Mouse (Mus musculus): ENCODE measurements around the gene S100a7a. TPM values are rescaled to one million over a fixed set of nuclear protein-coding genes. Genes with fewer than 3 reads are reported as not detected.

S100a7a gene
- total and polyA plus RNA-seq, 2 experiments from 2014 or later, result not detected

DNA sequence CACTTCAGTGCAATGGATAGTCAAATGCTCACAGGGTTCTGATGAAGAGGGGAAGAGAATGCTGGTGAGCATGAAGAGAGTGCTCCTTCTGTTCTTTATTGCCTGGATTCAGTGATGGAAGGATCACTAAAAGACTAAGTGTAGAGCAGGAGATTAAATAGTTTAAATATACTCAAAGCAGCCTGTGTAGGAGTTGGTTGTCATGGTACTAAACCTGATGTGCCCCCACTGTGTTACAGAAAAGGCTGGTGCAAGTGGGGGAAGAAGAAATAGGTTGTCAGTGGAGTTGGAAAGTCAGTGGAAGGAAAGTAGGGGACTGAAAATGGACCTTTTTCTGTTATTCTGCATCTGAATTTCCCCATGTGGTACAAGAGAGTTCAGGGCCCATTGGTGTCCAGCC, 4.8 kb upstream of the S100a7a start:
- Histone ChIP-seq H3K9ac (replicated peaks; ENCODE audit: low read length, poor library complexity, severe bottlenecking) (no peak overlapping the region), H3K27me3 (ENCODE audit: insufficient read depth, low read length) (no peaks in the 10 kb centered on the region), H3K36me3 (ENCODE audit: insufficient read depth, low read length) (no peaks in the 10 kb centered on the region), H3K27ac (ENCODE audit: low read depth, low read length) (no peak overlapping the region), H3K4me2 (ENCODE audit: low read depth, low read length, poor library complexity, severe bottlenecking) (no peak overlapping the region), H3K9me3 (ENCODE audit: low read length) (no peaks in the 10 kb centered on the region), H3K4me3 (ENCODE audit: low read depth, low read length) (no peak overlapping the region), H3K4me1 (ENCODE audit: insufficient read depth, low read length) (no peaks in the 10 kb centered on the region)
- DNase-seq (ENCODE audit: low spot score), result no peak
- no peak for ATAC-seq (ENCODE audit: low FRiP score)
- TF ChIP-seq CTCF (IDR thresholded peaks at IDR 0.05), result no peak

DNA sequence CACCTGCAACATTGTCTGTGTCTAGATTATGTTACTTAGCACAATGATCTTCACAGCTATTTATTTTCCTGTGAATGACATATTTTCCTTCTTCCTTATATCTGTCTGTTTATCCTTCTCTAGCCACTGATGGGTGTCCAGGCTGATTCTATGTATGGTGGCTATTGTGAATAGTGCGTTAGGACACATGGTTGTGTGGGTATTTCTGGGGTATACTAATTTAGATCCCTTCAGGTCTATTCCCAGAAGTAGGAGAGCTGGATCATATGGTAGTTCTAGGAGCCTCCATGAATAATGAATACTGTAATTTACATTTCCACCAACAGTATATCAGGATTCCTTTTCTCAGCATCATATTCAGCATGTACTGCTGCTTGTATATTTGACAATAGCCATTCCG, 4.0 kb upstream of the S100a7a start:
- no peaks in the 10 kb centered on the region for H3K4me1 ChIP-seq (ENCODE audit: insufficient read depth, low read length)
- 88% methylated on average over 2 of the region's 2 CpGs for WGBS
- H3K27ac ChIP-seq (ENCODE audit: low read depth, low read length), result no peak overlapping the region
- H3K36me3 ChIP-seq (ENCODE audit: insufficient read depth, low read length), result no peaks in the 10 kb centered on the region
- DNase-seq (ENCODE audit: low spot score), result no peak
- H3K9me3 ChIP-seq (ENCODE audit: low read length), result no peaks in the 10 kb centered on the region
- no peak overlapping the region for H3K4me3 ChIP-seq (ENCODE audit: low read depth, low read length)
- H3K27me3 ChIP-seq (ENCODE audit: insufficient read depth, low read length), result no peaks in the 10 kb centered on the region
- ATAC-seq (ENCODE audit: low FRiP score), result no peak
- H3K9ac ChIP-seq (replicated peaks; ENCODE audit: low read length, poor library complexity, severe bottlenecking), result no peak overlapping the region
- no peak for TF ChIP-seq CTCF (IDR thresholded peaks at IDR 0.05)
- no peak overlapping the region for H3K4me2 ChIP-seq (ENCODE audit: low read depth, low read length, poor library complexity, severe bottlenecking)

DNA sequence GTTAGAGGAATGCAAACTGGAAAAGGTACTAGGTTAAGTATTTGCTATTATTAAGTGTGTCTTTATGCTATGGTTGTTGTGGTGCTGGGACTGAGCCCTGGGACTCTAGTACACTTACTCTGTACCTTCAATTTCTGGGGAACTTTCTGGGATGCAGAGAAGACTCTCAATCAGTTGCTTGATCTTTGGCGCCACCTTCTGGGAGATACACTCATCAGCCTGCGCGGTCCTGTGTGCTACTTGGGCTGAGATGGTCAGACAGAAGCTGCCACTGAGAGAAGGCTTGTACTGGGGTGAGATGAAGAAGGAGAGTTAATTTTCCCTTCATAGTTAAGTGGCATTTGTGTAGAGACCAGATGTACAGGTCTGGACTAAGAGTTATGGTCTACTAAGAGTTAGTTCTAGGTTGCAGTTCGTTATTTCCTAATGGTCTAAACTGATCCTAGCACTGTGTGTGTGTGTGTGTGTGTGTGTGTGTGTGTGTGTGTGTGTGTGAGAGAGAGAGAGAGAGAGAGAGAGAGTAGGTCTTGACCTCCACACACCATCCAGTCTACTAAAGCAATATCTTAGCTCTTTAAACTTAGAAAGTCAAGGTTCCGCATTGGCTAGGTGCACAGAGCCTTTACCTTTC, 824 bp upstream of the S100a7a start:
- DNase-seq (ENCODE audit: low spot score) (peak; percentile 90), ATAC-seq (ENCODE audit: low FRiP score) (peak; percentile 74)
- H3K36me3 ChIP-seq (ENCODE audit: insufficient read depth, low read length), result no peaks in the 10 kb centered on the region
- H3K4me1 ChIP-seq (ENCODE audit: insufficient read depth, low read length), result no peaks in the 10 kb centered on the region
- no peak overlapping the region for H3K27ac ChIP-seq (ENCODE audit: low read depth, low read length)
- H3K4me3 ChIP-seq (ENCODE audit: low read depth, low read length), result no peak overlapping the region
- H3K9me3 ChIP-seq (ENCODE audit: low read length), result no peaks in the 10 kb centered on the region
- 38% methylated on average over 5 of the region's 5 CpGs for WGBS
- H3K9ac ChIP-seq (replicated peaks; ENCODE audit: low read length, poor library complexity, severe bottlenecking), result no peak overlapping the region
- no peak overlapping the region for H3K4me2 ChIP-seq (ENCODE audit: low read depth, low read length, poor library complexity, severe bottlenecking)
- H3K27me3 ChIP-seq (ENCODE audit: insufficient read depth, low read length), result no peaks in the 10 kb centered on the region
- TF ChIP-seq CTCF (IDR thresholded peaks at IDR 0.05), result peak; percentile 89

GRCm38 (mm10) chr3:90657405-90657804, 3.6 kb downstream of the S100a7a start:
- no peak overlapping the region for H3K4me3 ChIP-seq (ENCODE audit: low read depth, low read length)

GRCm38 (mm10) chr3:90659364-90660044, 5.7 kb downstream of the S100a7a start:
- Histone ChIP-seq H3K4me1 (ENCODE audit: insufficient read depth, low read length) (no peaks in the 10 kb centered on the region), H3K27ac (ENCODE audit: low read depth, low read length) (no peak overlapping the region), H3K4me2 (ENCODE audit: low read depth, low read length, poor library complexity, severe bottlenecking) (no peak overlapping the region), H3K9ac (replicated peaks; ENCODE audit: low read length, poor library complexity, severe bottlenecking) (no peak overlapping the region), H3K27me3 (ENCODE audit: insufficient read depth, low read length) (no peaks in the 10 kb centered on the region), H3K9me3 (ENCODE audit: low read length) (no peaks in the 10 kb centered on the region), H3K4me3 (ENCODE audit: low read depth, low read length) (no peak overlapping the region), H3K36me3 (ENCODE audit: insufficient read depth, low read length) (no peaks in the 10 kb centered on the region)
- DNase-seq (ENCODE audit: low spot score), result no peak
- no peak for ATAC-seq (ENCODE audit: low FRiP score)
- no peak for TF ChIP-seq CTCF (IDR thresholded peaks at IDR 0.05)

More at GRCm38 (mm10) chr3:90657405-90657804, 3.6 kb downstream of the S100a7a start:
- TF ChIP-seq CTCF (IDR thresholded peaks at IDR 0.05), result peak; percentile 45
- Histone ChIP-seq H3K4me2 (ENCODE audit: low read depth, low read length, poor library complexity, severe bottlenecking) (no peak overlapping the region), H3K9me3 (ENCODE audit: low read length) (no peaks in the 10 kb centered on the region), H3K27ac (ENCODE audit: low read depth, low read length) (no peak overlapping the region), H3K9ac (replicated peaks; ENCODE audit: low read length, poor library complexity, severe bottlenecking) (no peak overlapping the region), H3K36me3 (ENCODE audit: insufficient read depth, low read length) (no peaks in the 10 kb centered on the region), H3K4me1 (ENCODE audit: insufficient read depth, low read length) (no peaks in the 10 kb centered on the region), H3K27me3 (ENCODE audit: insufficient read depth, low read length) (no peaks in the 10 kb centered on the region)
- DNase-seq (ENCODE audit: low spot score) (no peak), ATAC-seq (ENCODE audit: low FRiP score) (no peak)
- WGBS, result 67% methylated on average over 4 of the region's 4 CpGs

- H3K36me3 ChIP-seq (ENCODE audit: insufficient read depth, low read length), result no peaks in the 10 kb centered on the region
- ATAC-seq (ENCODE audit: low FRiP score) (no peak), DNase-seq (ENCODE audit: low spot score) (peak; percentile 2)
- 96% methylated on average over 2 of the region's 2 CpGs for WGBS
- peak; percentile 22; the same call in 1 of the 2 replicates for TF ChIP-seq CTCF (IDR thresholded peaks at IDR 0.05)
- no peaks in the 10 kb centered on the region for H3K4me1 ChIP-seq (ENCODE audit: insufficient read depth, low read length)
- H3K9me3 ChIP-seq (ENCODE audit: low read length), result no peaks in the 10 kb centered on the region
- H3K27ac ChIP-seq (ENCODE audit: low read depth, low read length), result no peak overlapping the region
- no peak overlapping the region for H3K4me2 ChIP-seq (ENCODE audit: low read depth, low read length, poor library complexity, severe bottlenecking)
- H3K9ac ChIP-seq (replicated peaks; ENCODE audit: low read length, poor library complexity, severe bottlenecking), result no peak overlapping the region
- no peak overlapping the region for H3K4me3 ChIP-seq (ENCODE audit: low read depth, low read length)
- no peaks in the 10 kb centered on the region for H3K27me3 ChIP-seq (ENCODE audit: insufficient read depth, low read length)
Measured at GRCm38 (mm10) chr3:90664219-90664618, 10.4 kb downstream of the S100a7a start.
